Mouse (Mus musculus) limb, embryonic 11.5 days (tissue): ENCODE data around the gene Slc37a1. TPM values are rescaled to one million over a fixed set of nuclear protein-coding genes. Genes with fewer than 3 reads are reported as not detected.
A peak's percentile ranks its signal among the peaks of the same experiment; 100 is the strongest.

Experiments used
- ATAC-seq: fragments of 200-750 bp; cut with Nextera tagmentation; 2 replicates; pipeline ENCODE4 v1.8.0; 2017; ENCODE audit warnings: low read depth; ENCODE audit not compliant: insufficient number of reproducible peaks, low FRiP score, low TSS enrichment
- DNase-seq: peaks from one replicate; pipeline ENCODE4 v3.0.0-alpha.2; 2015; ENCODE audit warnings: low spot score
- H3K27ac ChIP-seq: fragments of 300-500 bp; sonication (generic); replicated peaks from 2 replicates; pipeline ENCODE4 v1.5.1; 2014; ENCODE audit warnings: low read depth, mild to moderate bottlenecking, low read length
- H3K27me3 ChIP-seq: fragments of 300-500 bp; sonication (generic); 2 replicates; pipeline ENCODE4 v1.6.1; 2014; ENCODE audit warnings: mild to moderate bottlenecking, low read length, mixed read lengths; ENCODE audit not compliant: control insufficient read depth, insufficient read depth
- H3K36me3 ChIP-seq: fragments of 300-500 bp; sonication (generic); 2 replicates; pipeline ENCODE4 v1.6.1; 2014; ENCODE audit warnings: mild to moderate bottlenecking, low read length, moderate library complexity, mixed read lengths; ENCODE audit not compliant: control insufficient read depth, insufficient read depth
- H3K4me1 ChIP-seq: fragments of 300-500 bp; sonication (generic); 2 replicates; pipeline ENCODE4 v1.6.1; 2014; ENCODE audit warnings: low read length, mixed read lengths; ENCODE audit not compliant: control insufficient read depth, insufficient read depth
- H3K4me2 ChIP-seq: fragments of 300-500 bp; sonication (generic); 2 replicates; pipeline ENCODE4 v1.6.1; 2014; ENCODE audit warnings: low read depth, mild to moderate bottlenecking, moderate library complexity; ENCODE audit not compliant: severe bottlenecking
- H3K4me3 ChIP-seq: fragments of 300-500 bp; sonication (generic); 2 replicates; pipeline ENCODE4 v1.5.1; 2014; ENCODE audit warnings: low read depth, low read length
- H3K9ac ChIP-seq: fragments of 300-500 bp; sonication (generic); 2 replicates; pipeline ENCODE4 v1.6.1; 2014; ENCODE audit warnings: mild to moderate bottlenecking, low read length
- H3K9me3 ChIP-seq: fragments of 300-500 bp; sonication (generic); 2 replicates; pipeline ENCODE4 v1.6.1; 2016; ENCODE audit warnings: low read length; ENCODE audit not compliant: control insufficient read depth
- WGBS: fragments of 180-500 bp; shearing (Covaris S2); extraction: QIAGEN DNeasy Blood & Tissue Kit; methylation state at CpG from one replicate; pipeline ENCODE4 v1.1.7; 2014; 5-methylcytosine and 5-hydroxymethylcytosine counted together
- polyA plus RNA-seq: library from polyadenylated mRNA; unstranded; fragments of >200 nt; fragmentation: Nextera tagmentation; extraction: Ambion mirVana; gene quantifications from 2 replicates; pipeline ENCODE4 v1.2.1, GENCODE M21; 2014

The Slc37a1 gene
- polyA plus RNA-seq, 1 experiment from 2014 or later = 1.7 TPM

- no peak overlapping the region for H3K4me2 ChIP-seq
- H3K27ac ChIP-seq = no peak overlapping the region
- DNase-seq (no peak), ATAC-seq (no peak)
- no peaks in the 10 kb centered on the region for H3K9me3 ChIP-seq
- no peak overlapping the region for H3K4me3 ChIP-seq
- H3K9ac ChIP-seq = no peak overlapping the region
- no peaks in the 10 kb centered on the region for H3K36me3 ChIP-seq
- no peaks in the 10 kb centered on the region for H3K4me1 ChIP-seq
- WGBS = 43% methylated on average over 1 of the region's 1 CpGs
- H3K27me3 ChIP-seq = no peaks in the 10 kb centered on the region
These were observed 45.7 kb downstream of the Slc37a1 start for GRCm38 (mm10) chr17:31332333-31332732.

- ATAC-seq (no peak), DNase-seq (no peak)
- Histone ChIP-seq H3K36me3 (no peaks in the 10 kb centered on the region), H3K4me1 (no peaks in the 10 kb centered on the region), H3K9me3 (no peaks in the 10 kb centered on the region), H3K27me3 (no peaks in the 10 kb centered on the region), H3K27ac (no peak overlapping the region), H3K4me2 (no peak overlapping the region), H3K4me3 (no peak overlapping the region), H3K9ac (no peak overlapping the region)
- 93% methylated on average over 11 of the region's 11 CpGs for WGBS
These were observed 48.1 kb downstream of the Slc37a1 start for GRCm38 (mm10) chr17:31334509-31335260.

- H3K36me3 ChIP-seq = no peaks in the 10 kb centered on the region
- H3K4me2 ChIP-seq = no peak overlapping the region
- no peaks in the 10 kb centered on the region for H3K9me3 ChIP-seq
- DNase-seq = no peak
- no peak for ATAC-seq
- no peak overlapping the region for H3K4me3 ChIP-seq
- 86% methylated on average over 22 of the region's 22 CpGs for WGBS
- H3K27ac ChIP-seq = no peak overlapping the region
- H3K9ac ChIP-seq = no peak overlapping the region
- H3K27me3 ChIP-seq = no peaks in the 10 kb centered on the region
- H3K4me1 ChIP-seq = no peaks in the 10 kb centered on the region
These were observed 48.9 kb downstream of the Slc37a1 start for GRCm38 (mm10) chr17:31335344-31336080.

GRCm38 (mm10) chr17:31339769-31340168, 53.2 kb downstream of the Slc37a1 start:
- Histone ChIP-seq H3K9me3 (no peaks in the 10 kb centered on the region), H3K9ac (no peak overlapping the region), H3K4me3 (no peak overlapping the region), H3K27ac (no peak overlapping the region), H3K4me1 (no peaks in the 10 kb centered on the region), H3K36me3 (no peaks in the 10 kb centered on the region), H3K4me2 (no peak overlapping the region), H3K27me3 (no peaks in the 10 kb centered on the region)
- ATAC-seq = no peak
- 73% methylated on average over 2 of the region's 2 CpGs for WGBS
- DNase-seq = no peak

- Histone ChIP-seq H3K9ac (no peak overlapping the region), H3K4me2 (no peak overlapping the region), H3K4me3 (no peak overlapping the region), H3K36me3 (no peaks in the 10 kb centered on the region), H3K4me1 (no peaks in the 10 kb centered on the region), H3K27me3 (no peaks in the 10 kb centered on the region), H3K27ac (no peak overlapping the region), H3K9me3 (no peaks in the 10 kb centered on the region)
- no peak for ATAC-seq
- WGBS = 79% methylated on average over 6 of the region's 6 CpGs
- DNase-seq = no peak
These were observed 55.6 kb downstream of the Slc37a1 start for GRCm38 (mm10) chr17:31342191-31342590.

GRCm38 (mm10) chr17:31344172-31344801, 57.7 kb downstream of the Slc37a1 start:
- no peak overlapping the region for H3K4me2 ChIP-seq
- no peaks in the 10 kb centered on the region for H3K36me3 ChIP-seq
- no peaks in the 10 kb centered on the region for H3K9me3 ChIP-seq
- 50% methylated on average over 5 of the region's 5 CpGs for WGBS
- no peak overlapping the region for H3K27ac ChIP-seq
- DNase-seq (peak; percentile 88), ATAC-seq (no peak)
- H3K4me3 ChIP-seq = no peak overlapping the region
- no peaks in the 10 kb centered on the region for H3K27me3 ChIP-seq
- H3K4me1 ChIP-seq = no peaks in the 10 kb centered on the region
- no peak overlapping the region for H3K9ac ChIP-seq

- DNase-seq = no peak
- no peaks in the 10 kb centered on the region for H3K36me3 ChIP-seq
- no peaks in the 10 kb centered on the region for H3K4me1 ChIP-seq
- ATAC-seq = no peak
- H3K4me2 ChIP-seq = no peak overlapping the region
- H3K9ac ChIP-seq = no peak overlapping the region
- H3K27me3 ChIP-seq = no peaks in the 10 kb centered on the region
- no peak overlapping the region for H3K27ac ChIP-seq
- no peak overlapping the region for H3K4me3 ChIP-seq
- WGBS = 84% methylated on average over 3 of the region's 3 CpGs
- no peaks in the 10 kb centered on the region for H3K9me3 ChIP-seq
These were observed 58.2 kb downstream of the Slc37a1 start for GRCm38 (mm10) chr17:31344816-31345215.

- Histone ChIP-seq H3K9ac (no peak overlapping the region), H3K27ac (no peak overlapping the region), H3K4me2 (no peak overlapping the region), H3K9me3 (no peaks in the 10 kb centered on the region), H3K4me3 (no peak overlapping the region), H3K36me3 (no peaks in the 10 kb centered on the region), H3K4me1 (no peaks in the 10 kb centered on the region), H3K27me3 (no peaks in the 10 kb centered on the region)
- WGBS = 87% methylated on average over 5 of the region's 5 CpGs
- DNase-seq (no peak), ATAC-seq (no peak)
These were observed 61.5 kb downstream of the Slc37a1 start for GRCm38 (mm10) chr17:31348129-31348528.
